Mouse (Mus musculus) lung, postnatal 0 days (tissue): ENCODE measurements around the gene Gm10644.

Experiments used
- CTCF ChIP-seq: IDR thresholded peaks from 2 replicates; pipeline ENCODE4 v1.5.1; 2016; ENCODE audit warnings: antibody characterized with exemption, mild to moderate bottlenecking
- EP300 ChIP-seq: IDR thresholded peaks from 2 replicates; pipeline ENCODE4 v1.6.1; 2016; ENCODE audit warnings: antibody characterized with exemption, mild to moderate bottlenecking, control low read depth

DNA sequence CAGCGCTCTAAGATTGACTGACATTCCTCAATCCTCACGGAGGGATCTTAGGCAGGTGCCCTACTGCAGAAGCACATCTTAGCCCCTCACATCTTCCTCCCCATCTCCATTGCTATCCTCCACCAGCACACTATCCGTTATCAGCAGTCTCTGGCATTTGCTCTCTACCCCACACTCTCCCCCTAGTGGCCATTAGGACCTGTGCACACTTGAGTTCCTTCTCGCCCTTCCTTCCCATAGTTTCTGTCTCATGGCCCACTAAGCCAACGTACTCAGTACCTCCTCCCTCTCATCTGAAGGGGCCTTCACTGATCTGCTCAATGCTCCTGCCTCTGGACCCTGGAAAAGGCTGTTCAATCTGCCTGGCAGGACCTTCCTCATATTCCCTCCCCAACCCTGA is 59.1 kb downstream of the Gm10644 start:
- TF ChIP-seq CTCF (peak; percentile 97), EP300 (no peak)
